Mouse (Mus musculus) G1E (cell line): ENCODE measurements around the gene Nol6.

Experiments used
- CTCF ChIP-seq: IDR thresholded peaks from 2 replicates; pipeline ENCODE4 v1.5.1; 2012; ENCODE audit warnings: low read depth, low read length, inconsistent platforms, mixed read lengths
- TAL1 ChIP-seq: conservative IDR thresholded peaks from 2 replicates; pipeline ENCODE4 v1.6.1; 2012; ENCODE audit warnings: low read depth, low read length, inconsistent platforms, mixed read lengths

DNA sequence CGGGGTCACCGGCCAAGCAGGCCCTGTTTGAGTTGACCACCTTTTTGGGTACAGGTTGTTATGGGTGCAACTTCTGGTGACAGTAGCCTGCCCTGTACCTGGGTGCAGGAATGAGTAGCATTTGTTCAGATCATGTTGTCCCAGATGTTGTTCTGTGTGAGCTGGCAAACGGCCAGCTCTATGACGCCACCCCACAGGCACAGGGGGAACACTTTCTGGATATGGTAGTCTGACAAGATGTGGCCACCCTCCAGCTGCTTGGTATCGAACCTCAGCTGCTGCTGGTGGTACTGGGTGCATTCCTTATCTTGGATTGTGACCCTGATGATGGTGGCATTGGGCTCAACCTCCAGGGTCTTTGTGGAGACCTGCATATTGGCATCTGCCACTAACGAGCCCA is 8.2 kb upstream of the Nol6 start:
- TF ChIP-seq TAL1 (no peak), CTCF (no peak)
